Mouse (Mus musculus): ENCODE measurements around the gene Tada2b. TPM values are rescaled to one million over a fixed set of nuclear protein-coding genes. Genes with fewer than 3 reads are reported as not detected.

The Tada2b gene
- 10 to 100 TPM; 31.7 to 36.0 TPM for total RNA-seq (2023)

GRCm38 (mm10) chr5:36484171-36484990 lies at the start of gene Tada2b, which contains the start of gene Ccdc96:
Gene Tada2b (minus strand): TSS chr5:36484285.
Gene Ccdc96 (plus strand): TSS chr5:36484588.

GRCm38 (mm10) chr5:36464709-36465661 lies 19.1 kb downstream of the Tada2b start, which contains the start of gene Grpel1:
Gene Grpel1 (plus strand): TSS chr5:36464998.

Other genes with a start within 250 kb of the Tada2b start
- gene Sorcs2, start 86.1 kb downstream of the Tada2b start, total RNA-seq (2023) = 1 to 10 TPM; 2.4 to 3.7 TPM
- gene Grpel1, start 19.3 kb downstream of the Tada2b start, total RNA-seq (2023) = 10 to 100 TPM; 21.0 to 22.6 TPM
- gene Ccdc96, start 303 bp upstream of the Tada2b start, total RNA-seq (2023) = under 1 TPM; 0.49 to 0.53 TPM
- gene Tbc1d14, start 109.0 kb upstream of the Tada2b start, total RNA-seq (2023) = 100 to 1,000 TPM; 150 to 155 TPM
- 10 to 100 TPM; 39.4 to 47.2 TPM for gene D5Ertd579e, start 211.7 kb upstream of the Tada2b start, total RNA-seq (2023)

All from B cell, adult 67 days (primary cell).